Mouse (Mus musculus): ENCODE results near the gene Lmtk2.

The Lmtk2 gene

DNA sequence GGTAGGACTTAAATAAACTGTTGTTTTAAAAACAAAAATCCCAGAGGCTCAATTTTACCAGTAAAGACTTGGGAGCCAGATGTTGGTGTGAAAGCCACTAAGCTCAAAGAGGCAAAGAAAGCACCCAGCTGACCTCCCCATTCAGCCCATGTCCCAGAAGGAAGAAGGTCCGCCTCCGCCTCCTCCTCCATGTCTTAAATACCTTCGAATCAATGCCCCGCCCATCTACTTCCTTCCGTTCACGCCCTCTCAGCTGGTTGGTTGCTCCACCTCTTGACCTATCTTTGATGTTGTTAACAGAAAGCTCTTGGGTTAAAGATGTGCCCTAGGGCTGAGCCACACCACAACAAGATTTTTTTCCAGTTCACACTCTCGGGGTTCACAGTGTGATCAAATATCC lies 130.0 kb downstream of the Lmtk2 start:
- TF ChIP-seq POU5F1 (IDR thresholded peaks at IDR 0.05; ENCODE audit: borderline replicate concordance, low read length) (no peak), CTCF (conservative IDR thresholded peaks at IDR 0.05; ENCODE audit: low read length) (no peak), NANOG (IDR thresholded peaks at IDR 0.05; ENCODE audit: borderline replicate concordance, low read length) (no peak)
- no peaks in the 10 kb centered on the region for H3K27me3 ChIP-seq (ENCODE audit: insufficient read depth, low read length)

GRCm38 (mm10) chr5:144231410-144231809 lies 131.2 kb downstream of the Lmtk2 start:
- Histone ChIP-seq H3K27me3 (ENCODE audit: insufficient read depth, low read length) (no peaks in the 10 kb centered on the region), H3K9me3 (ENCODE audit: low read length) (peaks cover 31% of the 10 kb centered on the region), H3K4me1 (replicated peaks; ENCODE audit: low read depth, low read length) (peaks cover 8% of the 10 kb centered on the region), H3K4me3 (replicated peaks; ENCODE audit: low read length) (no peak overlapping the region), H3K36me3 (ENCODE audit: insufficient read depth, low read length) (no peaks in the 10 kb centered on the region)
- TF ChIP-seq NANOG (IDR thresholded peaks at IDR 0.05; ENCODE audit: borderline replicate concordance, low read length), result no peak
- 0 out of 2 replicates have a peak, but pooled peaks have one; percentile 6 for TF ChIP-seq CTCF (conservative IDR thresholded peaks at IDR 0.05; ENCODE audit: low read length)

More for the DNA sequence above, 130.0 kb downstream of the Lmtk2 start:
- H3K4me3 ChIP-seq (replicated peaks; ENCODE audit: low read length), result no peak overlapping the region
- no peaks in the 10 kb centered on the region for H3K36me3 ChIP-seq (ENCODE audit: insufficient read depth, low read length)
- peaks cover 27% of the 10 kb centered on the region for H3K9me3 ChIP-seq (ENCODE audit: low read length)
- peaks cover 14% of the 10 kb centered on the region for H3K4me1 ChIP-seq (replicated peaks; ENCODE audit: low read depth, low read length)

DNA sequence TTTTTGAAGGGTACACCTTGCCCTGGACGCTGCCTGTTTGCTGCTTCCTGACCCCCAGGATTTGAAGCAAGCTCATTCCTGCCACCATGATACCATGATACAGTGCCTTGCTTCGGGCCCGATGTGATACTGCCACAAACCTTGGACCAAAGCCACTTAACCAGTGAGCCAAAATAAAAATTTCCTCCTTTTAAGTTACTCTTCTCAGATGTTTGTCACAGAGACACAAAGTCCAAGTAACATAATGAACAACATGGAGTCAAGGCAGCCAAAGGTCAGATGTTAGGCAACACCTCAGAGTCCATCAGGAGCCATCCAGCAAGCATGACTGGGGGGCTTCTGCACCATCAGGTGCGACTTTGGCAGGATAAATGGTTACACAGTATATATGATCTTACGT lies 132.3 kb downstream of the Lmtk2 start:
- TF ChIP-seq NANOG (IDR thresholded peaks at IDR 0.05; ENCODE audit: borderline replicate concordance, low read length) (no peak), CTCF (conservative IDR thresholded peaks at IDR 0.05; ENCODE audit: low read length) (no peak), POU5F1 (IDR thresholded peaks at IDR 0.05; ENCODE audit: borderline replicate concordance, low read length) (no peak)
- H3K4me1 ChIP-seq (replicated peaks; ENCODE audit: low read depth, low read length), result no peaks in the 10 kb centered on the region
- H3K4me3 ChIP-seq (replicated peaks; ENCODE audit: low read length), result no peak overlapping the region
- H3K36me3 ChIP-seq (ENCODE audit: insufficient read depth, low read length), result no peaks in the 10 kb centered on the region
- no peaks in the 10 kb centered on the region for H3K27me3 ChIP-seq (ENCODE audit: insufficient read depth, low read length)
- H3K9me3 ChIP-seq (ENCODE audit: low read length), result peaks cover 38% of the 10 kb centered on the region

DNA sequence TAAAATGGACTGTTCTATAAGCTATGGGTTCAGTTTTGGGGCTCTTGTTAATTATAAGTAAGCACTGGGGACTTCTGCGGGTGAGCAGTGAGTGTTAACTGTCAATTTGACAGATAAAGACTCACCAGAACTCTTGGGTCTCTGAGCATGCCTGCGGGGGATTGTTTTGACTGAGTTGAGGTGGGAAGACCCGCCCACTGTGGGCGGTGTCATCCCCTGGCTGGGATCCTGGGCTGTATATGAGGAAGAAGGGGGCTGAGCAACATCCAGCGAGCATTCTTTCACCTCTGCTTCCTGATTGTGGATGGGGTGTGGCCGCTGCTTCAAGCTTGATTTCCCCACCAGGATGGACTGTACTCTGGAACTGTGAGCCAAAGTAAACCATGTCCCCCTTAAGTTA lies 134.0 kb downstream of the Lmtk2 start:
- no peak for TF ChIP-seq CTCF (conservative IDR thresholded peaks at IDR 0.05; ENCODE audit: low read length)
- TF ChIP-seq NANOG (IDR thresholded peaks at IDR 0.05; ENCODE audit: borderline replicate concordance, low read length), result no peak
- no peak for TF ChIP-seq POU5F1 (IDR thresholded peaks at IDR 0.05; ENCODE audit: borderline replicate concordance, low read length)
- Histone ChIP-seq H3K27me3 (ENCODE audit: insufficient read depth, low read length) (no peaks in the 10 kb centered on the region), H3K9me3 (ENCODE audit: low read length) (peaks cover 38% of the 10 kb centered on the region), H3K4me1 (replicated peaks; ENCODE audit: low read depth, low read length) (no peaks in the 10 kb centered on the region), H3K36me3 (ENCODE audit: insufficient read depth, low read length) (no peaks in the 10 kb centered on the region), H3K4me3 (replicated peaks; ENCODE audit: low read length) (no peak overlapping the region)

GRCm38 (mm10) chr5:144234714-144235113 lies 134.5 kb downstream of the Lmtk2 start:
- H3K27me3 ChIP-seq (ENCODE audit: insufficient read depth, low read length), result no peaks in the 10 kb centered on the region
- TF ChIP-seq CTCF (conservative IDR thresholded peaks at IDR 0.05; ENCODE audit: low read length) (no peak), NANOG (IDR thresholded peaks at IDR 0.05; ENCODE audit: borderline replicate concordance, low read length) (no peak)
- H3K9me3 ChIP-seq (ENCODE audit: low read length), result peaks cover 38% of the 10 kb centered on the region
- no peaks in the 10 kb centered on the region for H3K36me3 ChIP-seq (ENCODE audit: insufficient read depth, low read length)
- no peak overlapping the region for H3K4me3 ChIP-seq (replicated peaks; ENCODE audit: low read length)
- no peaks in the 10 kb centered on the region for H3K4me1 ChIP-seq (replicated peaks; ENCODE audit: low read depth, low read length)
